Mouse (Mus musculus): ENCODE measurements around the gene Hsf2. TPM values are rescaled to one million over a fixed set of nuclear protein-coding genes. Genes with fewer than 3 reads are reported as not detected.

Hsf2 gene
- polyA plus RNA-seq, 1 experiment: 9.8 TPM

Other genes starting within 250 kb of the Hsf2 start
- gene Serinc1, start 46.1 kb downstream of the Hsf2 start, polyA plus RNA-seq (2012; ENCODE audit: insufficient read depth, insufficient read length, missing spikeins): 167 and 190 TPM in 2 replicates
- gene Pkib, start 145.6 kb downstream of the Hsf2 start, polyA plus RNA-seq (2012; ENCODE audit: insufficient read depth, insufficient read length, missing spikeins): 0.54 TPM in 1 of 2 replicates, not detected in the other